Mouse (Mus musculus): ENCODE measurements around the gene Tmem145. TPM values are rescaled to one million over a fixed set of nuclear protein-coding genes. Genes with fewer than 3 reads are reported as not detected.
A peak's percentile ranks its signal among the peaks of the same experiment; 100 is the strongest.

The Tmem145 gene
- polyA plus RNA-seq, 1 experiment from 2014 or later = 98.1 TPM

GRCm38 (mm10) chr7:25278341-25279075 is 27.4 kb upstream of the Tmem145 start:
- Histone ChIP-seq H3K9ac (replicated peaks) (peak overlapping the region; percentile 77), H3K4me1 (peaks cover 77% of the 10 kb centered on the region)
- ATAC-seq (ENCODE audit: low FRiP score) = peak; percentile 83

GRCm38 (mm10) chr7:25279076-25279860 is 26.6 kb upstream of the Tmem145 start:
- no peaks in the 10 kb centered on the region for H3K9me3 ChIP-seq (replicated peaks)
- H3K27me3 ChIP-seq (replicated peaks) = no peaks in the 10 kb centered on the region
- WGBS = under 1% methylated on average over 38 of the region's 49 CpGs
- H3K4me2 ChIP-seq = peak overlapping the region; percentile 78
- H3K4me3 ChIP-seq (replicated peaks) = peak overlapping the region; percentile 68
- peak; percentile 56 for ATAC-seq (ENCODE audit: low FRiP score)
- peaks cover 77% of the 10 kb centered on the region for H3K4me1 ChIP-seq
- H3K36me3 ChIP-seq = peaks cover 3% of the 10 kb centered on the region; the same call in 1 of the 2 replicates
- peak overlapping the region; percentile 77 for H3K9ac ChIP-seq (replicated peaks)
- H3K27ac ChIP-seq (replicated peaks) = peak overlapping the region; percentile 100

More at GRCm38 (mm10) chr7:25278341-25279075, 27.4 kb upstream of the Tmem145 start:
- H3K36me3 ChIP-seq = peaks cover 5% of the 10 kb centered on the region
- H3K9me3 ChIP-seq (replicated peaks) = no peaks in the 10 kb centered on the region
- peak overlapping the region; percentile 68 for H3K4me3 ChIP-seq (replicated peaks)
- peak overlapping the region; percentile 78 for H3K4me2 ChIP-seq
- no peaks in the 10 kb centered on the region for H3K27me3 ChIP-seq (replicated peaks)
- peak overlapping the region; percentile 100 for H3K27ac ChIP-seq (replicated peaks)
- under 1% methylated on average over 52 of the region's 60 CpGs for WGBS

GRCm38 (mm10) chr7:25279861-25280791 is 25.8 kb upstream of the Tmem145 start:
- H3K9me3 ChIP-seq (replicated peaks) = no peaks in the 10 kb centered on the region
- no peaks in the 10 kb centered on the region for H3K27me3 ChIP-seq (replicated peaks)
- peak overlapping the region; percentile 77 for H3K9ac ChIP-seq (replicated peaks)
- H3K4me1 ChIP-seq = peaks cover 77% of the 10 kb centered on the region
- H3K27ac ChIP-seq (replicated peaks) = peak overlapping the region; percentile 100
- peak overlapping the region; percentile 68 for H3K4me3 ChIP-seq (replicated peaks)
- ATAC-seq (ENCODE audit: low FRiP score) = no peak
- 0% methylated on average over 6 of the region's 6 CpGs for WGBS
- peak overlapping the region; percentile 78 for H3K4me2 ChIP-seq
- H3K36me3 ChIP-seq = peaks cover 9% of the 10 kb centered on the region

- Histone ChIP-seq H3K9me3 (replicated peaks) (no peaks in the 10 kb centered on the region), H3K4me3 (replicated peaks) (peak overlapping the region; percentile 67), H3K9ac (replicated peaks) (peak overlapping the region; percentile 47), H3K4me2 (peak overlapping the region; percentile 78), H3K36me3 (peaks cover 17% of the 10 kb centered on the region), H3K27me3 (replicated peaks) (no peaks in the 10 kb centered on the region), H3K27ac (replicated peaks) (peak overlapping the region; percentile 100), H3K4me1 (peaks cover 67% of the 10 kb centered on the region)
- peak; percentile 2 for ATAC-seq (ENCODE audit: low FRiP score)
- WGBS = 21% methylated on average over 12 of the region's 12 CpGs
Observed at GRCm38 (mm10) chr7:25281166-25281733, 24.7 kb upstream of the Tmem145 start.

- H3K36me3 ChIP-seq = peaks cover 24% of the 10 kb centered on the region
- WGBS = 2% methylated on average over 58 of the region's 108 CpGs
- H3K9me3 ChIP-seq (replicated peaks) = no peaks in the 10 kb centered on the region
- peak overlapping the region; percentile 100 for H3K27ac ChIP-seq (replicated peaks)
- H3K4me2 ChIP-seq = peak overlapping the region; percentile 78
- H3K4me1 ChIP-seq = peaks cover 62% of the 10 kb centered on the region
- ATAC-seq (ENCODE audit: low FRiP score) = peak; percentile 77
- no peaks in the 10 kb centered on the region for H3K27me3 ChIP-seq (replicated peaks)
- H3K4me3 ChIP-seq (replicated peaks) = peak overlapping the region; percentile 67
- H3K9ac ChIP-seq (replicated peaks) = peak overlapping the region; percentile 70
Observed at GRCm38 (mm10) chr7:25281734-25282601, 23.9 kb upstream of the Tmem145 start.

- peak overlapping the region; percentile 67 for H3K4me3 ChIP-seq (replicated peaks)
- under 1% methylated on average over 33 of the region's 36 CpGs for WGBS
- 0 out of 2 replicates have a peak, but pooled peaks have one; percentile 2 for ATAC-seq (ENCODE audit: low FRiP score)
- peak overlapping the region; percentile 100 for H3K27ac ChIP-seq (replicated peaks)
- peaks cover 54% of the 10 kb centered on the region for H3K4me1 ChIP-seq
- H3K4me2 ChIP-seq = peak overlapping the region; percentile 78
- no peaks in the 10 kb centered on the region for H3K27me3 ChIP-seq (replicated peaks)
- H3K9ac ChIP-seq (replicated peaks) = peak overlapping the region; percentile 70
- H3K36me3 ChIP-seq = peaks cover 32% of the 10 kb centered on the region
- H3K9me3 ChIP-seq (replicated peaks) = no peaks in the 10 kb centered on the region
Observed at GRCm38 (mm10) chr7:25282731-25283211, 23.1 kb upstream of the Tmem145 start.

- Histone ChIP-seq H3K27ac (replicated peaks) (peak overlapping the region; percentile 100), H3K27me3 (replicated peaks) (no peaks in the 10 kb centered on the region), H3K4me3 (replicated peaks) (peak overlapping the region; percentile 67), H3K36me3 (peaks cover 41% of the 10 kb centered on the region), H3K4me2 (peak overlapping the region; percentile 78), H3K9me3 (replicated peaks) (no peaks in the 10 kb centered on the region), H3K4me1 (peaks cover 50% of the 10 kb centered on the region), H3K9ac (replicated peaks) (peak overlapping the region; percentile 70)
- no peak for ATAC-seq (ENCODE audit: low FRiP score)
- WGBS = 25% methylated on average over 5 of the region's 5 CpGs
Observed at GRCm38 (mm10) chr7:25283637-25284036, 22.3 kb upstream of the Tmem145 start.

- H3K4me1 ChIP-seq = peaks cover 50% of the 10 kb centered on the region
Observed at GRCm38 (mm10) chr7:25284171-25284570, 21.7 kb upstream of the Tmem145 start.

GRCm38 (mm10) chr7:25284766-25285165 is 21.1 kb upstream of the Tmem145 start:
- Histone ChIP-seq H3K9ac (replicated peaks) (0 out of 2 replicates have a peak overlapping the region, but pooled peaks have one; percentile 70), H3K4me1 (peaks cover 46% of the 10 kb centered on the region), H3K4me2 (peak overlapping the region; percentile 78), H3K27ac (replicated peaks) (peak overlapping the region; percentile 100; the same call in 1 of the 2 replicates), H3K4me3 (replicated peaks) (peak overlapping the region; percentile 67; the same call in 1 of the 2 replicates), H3K27me3 (replicated peaks) (no peaks in the 10 kb centered on the region), H3K36me3 (peaks cover 52% of the 10 kb centered on the region), H3K9me3 (replicated peaks) (no peaks in the 10 kb centered on the region)
- ATAC-seq (ENCODE audit: low FRiP score) = no peak
- WGBS = 57% methylated on average over 5 of the region's 5 CpGs

More at GRCm38 (mm10) chr7:25284171-25284570, 21.7 kb upstream of the Tmem145 start:
- peak overlapping the region; percentile 100 for H3K27ac ChIP-seq (replicated peaks)
- peak overlapping the region; percentile 78 for H3K4me2 ChIP-seq
- H3K9ac ChIP-seq (replicated peaks) = peak overlapping the region; percentile 70
- peaks cover 46% of the 10 kb centered on the region for H3K36me3 ChIP-seq
- peak overlapping the region; percentile 67 for H3K4me3 ChIP-seq (replicated peaks)
- H3K27me3 ChIP-seq (replicated peaks) = no peaks in the 10 kb centered on the region
- ATAC-seq (ENCODE audit: low FRiP score) = no peak
- no peaks in the 10 kb centered on the region for H3K9me3 ChIP-seq (replicated peaks)
- WGBS = 65% methylated on average over 2 of the region's 2 CpGs
